Mouse (Mus musculus) lung, postnatal 0 days (tissue): ENCODE data around the gene Gpr37.

Experiments used
- CTCF ChIP-seq: IDR thresholded peaks from 2 replicates; pipeline ENCODE4 v1.5.1; 2016; ENCODE audit warnings: antibody characterized with exemption, mild to moderate bottlenecking
- EP300 ChIP-seq: IDR thresholded peaks from 2 replicates; pipeline ENCODE4 v1.6.1; 2016; ENCODE audit warnings: antibody characterized with exemption, mild to moderate bottlenecking, control low read depth

DNA sequence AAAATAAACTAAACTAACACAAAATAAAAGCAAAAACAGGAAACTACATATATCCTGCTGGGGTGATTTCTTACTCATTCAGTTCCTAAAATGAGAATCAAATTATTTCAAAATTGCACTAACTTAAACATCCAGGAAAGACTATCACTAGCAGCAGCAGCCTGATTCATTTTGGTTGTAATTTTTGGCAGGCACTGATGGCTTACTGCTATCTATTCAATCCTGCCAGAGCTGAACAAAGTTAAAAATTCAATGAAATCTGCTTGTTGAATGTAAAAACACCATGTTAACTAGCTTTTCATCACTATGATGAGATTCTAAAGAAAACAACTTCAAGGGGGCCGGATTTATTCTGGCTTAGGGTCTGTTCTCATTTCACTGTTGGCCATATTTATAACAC lies 36.0 kb upstream of the Gpr37 start:
- TF ChIP-seq CTCF (no peak), EP300 (no peak)
